Mouse (Mus musculus) natural killer cell, adult 2 months (primary cell): ENCODE measurements around the gene Rsl1d1.
A peak's percentile ranks its signal among the peaks of the same experiment; 100 is the strongest.

Experiments
- DNase-seq, 2 experiments: peaks; one replicate each; pipeline ENCODE4 v3.0.0; 2022; ENCODE audit warnings: low spot score in 2 of 2

Rsl1d1 gene

DNA sequence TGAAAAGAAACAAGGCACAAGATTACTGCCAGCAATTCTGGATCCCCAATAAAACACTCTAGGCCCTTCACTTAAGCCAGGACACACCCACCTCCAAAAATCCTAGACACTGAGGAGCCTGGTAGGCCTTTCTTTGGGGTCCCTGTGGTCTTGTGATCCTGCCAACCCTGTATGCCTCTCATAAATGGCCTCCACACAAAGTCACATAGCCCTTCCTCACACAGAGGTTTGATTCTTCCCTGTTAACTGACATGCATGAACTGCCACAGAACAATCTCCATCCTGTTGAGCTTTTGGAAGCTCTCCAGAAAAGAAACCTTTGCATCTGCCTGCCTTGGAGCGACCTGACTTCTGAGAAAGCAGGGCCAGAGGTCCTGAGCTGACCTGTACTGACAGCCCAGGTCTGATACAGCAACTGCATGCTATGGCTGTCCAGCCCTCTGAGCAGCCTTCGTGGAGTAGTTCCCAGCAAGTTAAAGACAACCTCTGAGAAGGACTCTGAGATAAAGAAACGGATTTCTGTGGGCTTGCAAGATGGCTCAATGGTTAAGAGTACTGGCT is 38.4 kb downstream of the Rsl1d1 start:
- no peak for DNase-seq

DNA sequence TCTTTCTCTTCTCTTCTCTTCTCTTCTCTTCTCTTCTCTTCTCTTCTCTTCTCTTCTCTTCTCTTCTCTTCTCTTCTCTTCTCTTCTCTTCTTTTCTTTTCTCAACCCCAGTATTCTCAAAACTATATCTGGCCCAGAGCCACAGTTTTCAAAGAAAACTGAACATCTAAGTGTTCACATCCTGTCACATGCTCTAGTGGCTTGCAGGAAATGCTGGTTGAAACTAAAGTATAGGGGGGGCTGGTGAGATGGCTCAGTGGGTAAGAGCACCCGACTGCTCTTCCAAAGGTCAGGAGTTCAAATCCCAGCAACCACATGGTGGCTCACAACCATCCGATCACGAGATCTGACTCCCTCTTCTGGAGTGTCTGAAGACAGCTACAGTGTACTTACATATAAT is 45.4 kb downstream of the Rsl1d1 start:
- peak; percentile 53 to 61 for DNase-seq

DNA sequence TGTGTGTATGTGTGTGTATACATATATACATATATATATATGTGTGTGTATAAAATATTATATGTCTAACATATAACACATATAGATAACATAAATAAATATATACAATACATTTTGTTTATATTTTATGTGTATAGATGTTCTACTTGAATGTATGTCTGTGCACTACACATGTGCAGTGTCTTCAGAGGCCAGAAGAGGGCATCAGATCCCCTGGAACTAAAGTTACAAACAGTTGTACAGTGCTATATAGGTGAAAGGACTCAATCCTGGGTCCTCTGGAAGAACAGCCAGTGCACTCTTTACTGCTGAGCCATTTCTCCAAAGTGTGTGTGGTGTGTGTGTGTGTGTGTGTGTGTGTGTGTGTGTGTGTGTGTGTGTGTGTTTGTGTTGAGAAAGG is 48.6 kb downstream of the Rsl1d1 start:
- DNase-seq = no peak

DNA sequence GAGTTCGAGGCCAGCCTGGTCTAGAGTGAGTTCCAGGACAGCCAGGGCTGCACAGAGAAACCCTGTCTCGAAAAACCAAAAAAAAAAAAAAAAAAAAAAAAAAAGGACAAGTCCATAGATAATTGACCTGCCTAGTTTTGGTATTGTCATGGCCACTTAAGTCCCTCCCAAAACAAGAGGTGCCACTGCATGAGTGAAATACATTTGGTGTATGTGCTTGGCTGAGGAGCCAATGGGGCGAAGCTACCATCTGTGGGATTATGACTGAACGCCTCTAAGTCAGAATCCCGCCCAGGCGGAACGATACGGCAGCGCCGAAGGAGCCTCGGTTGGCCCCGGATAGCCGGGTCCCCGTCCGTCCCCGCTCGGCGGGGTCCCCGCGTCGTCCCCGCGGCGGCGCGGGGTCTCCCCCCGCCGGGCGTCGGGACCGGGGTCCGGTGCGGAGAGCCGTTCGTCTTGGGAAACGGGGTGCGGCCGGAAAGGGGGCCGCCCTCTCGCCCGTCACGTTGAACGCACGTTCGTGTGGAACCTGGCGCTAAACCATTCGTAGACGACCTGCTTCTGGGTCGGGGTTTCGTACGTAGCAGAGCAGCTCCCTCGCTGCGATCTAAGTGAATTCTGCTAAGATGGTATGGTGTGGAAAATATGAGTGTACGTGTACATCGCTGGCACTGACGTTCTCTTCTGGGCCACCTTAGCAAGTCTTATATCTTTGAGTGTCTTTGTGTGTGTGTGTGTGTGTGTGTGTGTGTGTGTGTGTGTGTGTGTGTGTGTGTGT is 59.2 kb downstream of the Rsl1d1 start:
- DNase-seq = peak; percentile 100
